Mouse (Mus musculus): ENCODE measurements around the gene Mpp1. TPM values are rescaled to one million over a fixed set of nuclear protein-coding genes. Genes with fewer than 3 reads are reported as not detected.
"Not testable (repeated sequence)": the region's sequence is repeated elsewhere in the genome, so short reads cannot be mapped to it uniquely, and the experiment has no call there.

The Mpp1 gene
- polyA plus RNA-seq (2015; fragmentation: Nextera tagmentation; extraction: Ambion mirVana), result 17.2 and 19.6 TPM in 2 replicates

GRCm38 (mm10) chrX:75130467-75131160 is at the start of gene Mpp1:
Mpp1 (minus strand) TSS chrX:75131016.
- Histone ChIP-seq H3K36me3 (no peaks in the 10 kb centered on the region), H3K27ac (replicated peaks) (no peak within 1 kb of the TSS)
- WGBS, result 25% methylated on average over 30 of the region's 36 CpGs

GRCm38 (mm10) chrX:75163670-75164069 is 32.9 kb upstream of the Mpp1 start, which contains the start of gene Smim9:
Smim9 (minus strand) TSS chrX:75163770.
- no peak within 1 kb of the TSS for H3K4me2 ChIP-seq (replicated peaks)
- ATAC-seq (replicated peaks), result no peak
- H3K4me1 ChIP-seq, result no peaks in the 10 kb centered on the region
- H3K27me3 ChIP-seq, result no peaks in the 10 kb centered on the region
- no peaks in the 10 kb centered on the region for H3K9me3 ChIP-seq
- H3K9ac ChIP-seq (replicated peaks), result no peak within 1 kb of the TSS
- no peak within 1 kb of the TSS for H3K27ac ChIP-seq (replicated peaks)
- no peaks in the 10 kb centered on the region for H3K36me3 ChIP-seq
- WGBS, result 68% methylated on average over 1 of the region's 1 CpGs
- H3K4me3 ChIP-seq, result no peak within 1 kb of the TSS

More at GRCm38 (mm10) chrX:75130467-75131160, at the start of gene Mpp1:
- peak; percentile 100 for ATAC-seq (replicated peaks)
- Histone ChIP-seq H3K27me3 (no peaks in the 10 kb centered on the region), H3K4me2 (replicated peaks) (peak within 1 kb of the TSS; percentile 56), H3K9me3 (no peaks in the 10 kb centered on the region), H3K4me1 (no peaks in the 10 kb centered on the region), H3K9ac (replicated peaks) (peak within 1 kb of the TSS; percentile 59), H3K4me3 (peak within 1 kb of the TSS; percentile 47)

- H3K9ac ChIP-seq (replicated peaks), result peak overlapping the region; percentile 42
- peak overlapping the region; percentile 57 for H3K4me2 ChIP-seq (replicated peaks)
- H3K4me1 ChIP-seq, result no peaks in the 10 kb centered on the region
- H3K9me3 ChIP-seq, result no peaks in the 10 kb centered on the region
- ATAC-seq (replicated peaks), result peak; percentile 78
- no peak overlapping the region for H3K27ac ChIP-seq (replicated peaks)
- H3K36me3 ChIP-seq, result no peaks in the 10 kb centered on the region
- H3K4me3 ChIP-seq, result peak overlapping the region; percentile 47
- 22% methylated on average over 42 of the region's 49 CpGs for WGBS
- no peaks in the 10 kb centered on the region for H3K27me3 ChIP-seq
Measured at GRCm38 (mm10) chrX:75155576-75156243, 24.9 kb upstream of the Mpp1 start.

- H3K27ac ChIP-seq (replicated peaks), result no peak overlapping the region
- no peak overlapping the region for H3K4me2 ChIP-seq (replicated peaks)
- H3K9ac ChIP-seq (replicated peaks), result no peak overlapping the region
- no peaks in the 10 kb centered on the region for H3K4me1 ChIP-seq
- no peaks in the 10 kb centered on the region for H3K36me3 ChIP-seq
- no peak overlapping the region for H3K4me3 ChIP-seq
- H3K9me3 ChIP-seq, result no peaks in the 10 kb centered on the region
- no peaks in the 10 kb centered on the region for H3K27me3 ChIP-seq
- no peak for ATAC-seq (replicated peaks)
- 48% methylated on average over 1 of the region's 1 CpGs for WGBS
Measured at GRCm38 (mm10) chrX:75152249-75152648, 21.4 kb upstream of the Mpp1 start.

GRCm38 (mm10) chrX:75150304-75150703 is 19.5 kb upstream of the Mpp1 start:
- H3K36me3 ChIP-seq, result no peaks in the 10 kb centered on the region
- ATAC-seq (replicated peaks), result no peak
- no peak overlapping the region for H3K4me3 ChIP-seq
- no peak overlapping the region for H3K4me2 ChIP-seq (replicated peaks)
- H3K9me3 ChIP-seq, result no peaks in the 10 kb centered on the region
- H3K9ac ChIP-seq (replicated peaks), result no peak overlapping the region
- 85% methylated on average over 2 of the region's 2 CpGs for WGBS
- no peaks in the 10 kb centered on the region for H3K4me1 ChIP-seq
- H3K27me3 ChIP-seq, result no peaks in the 10 kb centered on the region
- H3K27ac ChIP-seq (replicated peaks), result no peak overlapping the region

- WGBS, result 86% methylated on average over 4 of the region's 4 CpGs
- H3K27me3 ChIP-seq, result no peaks in the 10 kb centered on the region
- H3K9me3 ChIP-seq, result no peaks in the 10 kb centered on the region
- no peak overlapping the region for H3K27ac ChIP-seq (replicated peaks)
- no peak overlapping the region for H3K4me3 ChIP-seq
- ATAC-seq (replicated peaks), result no peak
- no peak overlapping the region for H3K4me2 ChIP-seq (replicated peaks)
- H3K36me3 ChIP-seq, result no peaks in the 10 kb centered on the region
- H3K9ac ChIP-seq (replicated peaks), result no peak overlapping the region
- H3K4me1 ChIP-seq, result no peaks in the 10 kb centered on the region
Measured at GRCm38 (mm10) chrX:75148414-75148813, 17.6 kb upstream of the Mpp1 start.

GRCm38 (mm10) chrX:75143124-75143555 is 12.3 kb upstream of the Mpp1 start:
- H3K27me3 ChIP-seq; H3K36me3 ChIP-seq; H3K27ac ChIP-seq (replicated peaks); H3K9me3 ChIP-seq; H3K4me1 ChIP-seq: not testable (repeated sequence)
- ATAC-seq (replicated peaks), result peak; percentile 68
- H3K4me2 ChIP-seq (replicated peaks), result peak overlapping the region; percentile 47
- 41% methylated on average over 17 of the region's 42 CpGs for WGBS
- H3K4me3 ChIP-seq, result peak overlapping the region; percentile 37
- 0 out of 2 replicates have a peak overlapping the region, but pooled peaks have one; percentile 33 for H3K9ac ChIP-seq (replicated peaks)

GRCm38 (mm10) chrX:75138182-75138581 is 7.4 kb upstream of the Mpp1 start:
- 94% methylated on average over 2 of the region's 2 CpGs for WGBS

GRCm38 (mm10) chrX:75137729-75138128 is 6.9 kb upstream of the Mpp1 start:
- H3K4me2 ChIP-seq (replicated peaks), result no peak overlapping the region
- no peaks in the 10 kb centered on the region for H3K36me3 ChIP-seq
- H3K27me3 ChIP-seq, result no peaks in the 10 kb centered on the region
- H3K4me3 ChIP-seq, result no peak overlapping the region
- ATAC-seq (replicated peaks), result no peak
- no peaks in the 10 kb centered on the region for H3K4me1 ChIP-seq
- H3K9ac ChIP-seq (replicated peaks), result no peak overlapping the region
- no peaks in the 10 kb centered on the region for H3K9me3 ChIP-seq
- H3K27ac ChIP-seq (replicated peaks), result no peak overlapping the region
- WGBS, result 81% methylated on average over 2 of the region's 2 CpGs

More at GRCm38 (mm10) chrX:75138182-75138581, 7.4 kb upstream of the Mpp1 start:
- H3K4me2 ChIP-seq (replicated peaks), result no peak overlapping the region
- H3K9ac ChIP-seq (replicated peaks), result no peak overlapping the region
- ATAC-seq (replicated peaks), result no peak
- no peak overlapping the region for H3K27ac ChIP-seq (replicated peaks)
- no peaks in the 10 kb centered on the region for H3K9me3 ChIP-seq
- H3K4me3 ChIP-seq, result no peak overlapping the region
- H3K27me3 ChIP-seq, result no peaks in the 10 kb centered on the region
- H3K36me3 ChIP-seq, result no peaks in the 10 kb centered on the region
- no peaks in the 10 kb centered on the region for H3K4me1 ChIP-seq

- Histone ChIP-seq H3K9me3 (no peaks in the 10 kb centered on the region), H3K9ac (replicated peaks) (no peak overlapping the region), H3K27me3 (no peaks in the 10 kb centered on the region), H3K27ac (replicated peaks) (no peak overlapping the region), H3K4me1 (no peaks in the 10 kb centered on the region), H3K36me3 (no peaks in the 10 kb centered on the region), H3K4me3 (no peak overlapping the region), H3K4me2 (replicated peaks) (no peak overlapping the region)
- no peak for ATAC-seq (replicated peaks)
Measured at GRCm38 (mm10) chrX:75136938-75137337, 6.1 kb upstream of the Mpp1 start.

- no peak for ATAC-seq (replicated peaks)
- Histone ChIP-seq H3K9ac (replicated peaks) (no peak overlapping the region), H3K9me3 (no peaks in the 10 kb centered on the region), H3K36me3 (no peaks in the 10 kb centered on the region), H3K4me2 (replicated peaks) (no peak overlapping the region), H3K4me1 (no peaks in the 10 kb centered on the region), H3K27me3 (no peaks in the 10 kb centered on the region), H3K4me3 (no peak overlapping the region), H3K27ac (replicated peaks) (no peak overlapping the region)
- WGBS, result 72% methylated on average over 2 of the region's 2 CpGs
Measured at GRCm38 (mm10) chrX:75129474-75129873, 1.3 kb downstream of the Mpp1 start.

- no peak overlapping the region for H3K27ac ChIP-seq (replicated peaks)
- no peaks in the 10 kb centered on the region for H3K27me3 ChIP-seq
- H3K9ac ChIP-seq (replicated peaks), result no peak overlapping the region
- no peak overlapping the region for H3K4me3 ChIP-seq
- no peaks in the 10 kb centered on the region for H3K4me1 ChIP-seq
- no peak for ATAC-seq (replicated peaks)
- H3K4me2 ChIP-seq (replicated peaks), result no peak overlapping the region
- no peaks in the 10 kb centered on the region for H3K9me3 ChIP-seq
- H3K36me3 ChIP-seq, result no peaks in the 10 kb centered on the region
Measured at GRCm38 (mm10) chrX:75128333-75128980, 2.4 kb downstream of the Mpp1 start.

Measured in forebrain, embryonic 15.5 days (tissue).